8 mouse cellular contexts compared by ENCODE assay signal in the genomic region with DNA sequence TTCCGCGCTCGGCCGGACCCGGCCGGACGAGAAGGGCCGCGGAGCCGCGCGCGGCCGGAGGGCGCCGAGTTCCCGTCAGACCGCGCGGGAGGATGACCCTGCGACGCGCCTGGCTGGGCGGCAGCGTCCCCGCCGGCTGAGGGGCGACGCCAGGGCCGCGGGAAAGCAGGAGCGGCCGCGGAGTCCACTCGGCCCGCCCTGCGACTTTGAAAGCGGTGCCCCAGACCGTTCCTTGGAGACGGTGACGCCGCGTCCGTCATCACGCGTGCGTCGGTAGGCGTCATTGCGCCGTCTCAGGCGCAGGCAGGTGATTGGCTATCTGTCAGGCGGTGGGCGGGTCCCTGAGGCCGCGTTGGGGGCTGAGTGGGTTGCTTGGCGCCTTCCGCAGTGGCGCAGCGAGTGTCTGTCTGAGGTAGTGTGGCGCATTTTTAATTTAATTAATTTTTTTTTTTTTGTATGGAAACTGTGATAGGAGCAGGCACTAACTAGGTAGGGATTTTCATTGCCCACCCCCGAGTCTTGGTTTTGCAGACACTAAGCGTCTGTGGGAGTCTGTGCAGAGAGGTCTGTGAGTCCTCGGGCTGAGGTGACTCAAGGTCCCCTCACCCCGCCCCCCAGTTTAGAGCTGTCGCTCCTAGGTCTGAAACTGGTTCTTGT. TPM values are rescaled to one million over a fixed set of nuclear protein-coding genes. Genes with fewer than 3 reads are reported as not detected.
DNase-seq lines count a peak whose midpoint lies in the region; ATAC-seq and TF ChIP-seq lines count a peak whose summit lies in the region.

TSS of gene Sclt1 (minus strand) at position 237 of the 657 bp plus-strand sequence.
TSS of gene D3Ertd751e (plus strand) at position 334 of the 657 bp plus-strand sequence.

- peak within 1 kb of the TSS; percentile 79 for H3K4me3 ChIP-seq in bone marrow macrophage, adult 2 months (ENCODE audit: insufficient read depth, low read length)
- H3K4me3 ChIP-seq in embryonic fibroblast, embryonic 13.5 days (ENCODE audit: insufficient read depth, low read length): peak within 1 kb of the TSS; percentile 79
- H3K4me3 ChIP-seq in kidney, embryonic 14.5 days (ENCODE audit: low read length): peak within 1 kb of the TSS; percentile 72
- H3K4me3 ChIP-seq in limb, embryonic 15.5 days: peak within 1 kb of the TSS; percentile 64

- under 1% methylated on average over 65 of the region's 66 CpGs for WGBS in kidney, embryonic 14.5 days
- WGBS in limb, embryonic 15.5 days: under 1% methylated on average over 66 of the region's 66 CpGs

- peaks cover 3% of the 10 kb centered on the region for H3K4me1 ChIP-seq in bone marrow macrophage, adult 2 months (ENCODE audit: control insufficient read depth, insufficient read depth, low read length)
- no peaks in the 10 kb centered on the region for H3K4me1 ChIP-seq in embryonic fibroblast, embryonic 13.5 days (ENCODE audit: control insufficient read depth, insufficient read depth, low read length)
- H3K4me1 ChIP-seq in kidney, embryonic 14.5 days (ENCODE audit: control insufficient read depth, insufficient read depth, low read length): peaks cover 10% of the 10 kb centered on the region
- peaks cover 11% of the 10 kb centered on the region for H3K4me1 ChIP-seq in limb, embryonic 15.5 days

- no peaks in the 10 kb centered on the region for H3K27me3 ChIP-seq in kidney, embryonic 14.5 days (ENCODE audit: control insufficient read depth, insufficient read depth, low read length)
- no peaks in the 10 kb centered on the region for H3K27me3 ChIP-seq in limb, embryonic 15.5 days

- TF ChIP-seq POLR2A in bone marrow macrophage, adult 2 months (IDR thresholded peaks at IDR 0.05; ENCODE audit: borderline replicate concordance, low read depth, low read length): no peak
- peak; percentile 65 for TF ChIP-seq POLR2A in embryonic fibroblast, embryonic 13.5 days (IDR thresholded peaks at IDR 0.05; ENCODE audit: low read depth, low read length)

- peak within 1 kb of the TSS; percentile 64 for H3K4me2 ChIP-seq in kidney, embryonic 14.5 days (replicated peaks; ENCODE audit: low read depth, low read length)
- H3K4me2 ChIP-seq in limb, embryonic 15.5 days: peak within 1 kb of the TSS; percentile 60

- H3K36me3 ChIP-seq in kidney, embryonic 14.5 days (ENCODE audit: control insufficient read depth, insufficient read depth, low read length): no peaks in the 10 kb centered on the region
- no peaks in the 10 kb centered on the region for H3K36me3 ChIP-seq in limb, embryonic 15.5 days

- peak within 1 kb of the TSS; percentile 61 for H3K27ac ChIP-seq in bone marrow macrophage, adult 2 months (ENCODE audit: insufficient read depth, low read depth, low read length)
- H3K27ac ChIP-seq in embryonic fibroblast, embryonic 13.5 days (ENCODE audit: insufficient read depth, low read length): peak within 1 kb of the TSS; percentile 23; the same call in 1 of the 2 replicates
- peak within 1 kb of the TSS; percentile 94 for H3K27ac ChIP-seq in kidney, embryonic 14.5 days (ENCODE audit: low read depth, low read length)
- H3K27ac ChIP-seq in limb, embryonic 15.5 days: peak within 1 kb of the TSS; percentile 89

- peak within 1 kb of the TSS; percentile 87 for H3K9ac ChIP-seq in kidney, embryonic 14.5 days (ENCODE audit: low read depth, low read length)
- peak within 1 kb of the TSS; percentile 80 for H3K9ac ChIP-seq in limb, embryonic 15.5 days

- peak; percentile 100 for ATAC-seq in kidney, embryonic 14.5 days (ENCODE audit: low FRiP score, low TSS enrichment)
- ATAC-seq in limb, embryonic 15.5 days (ENCODE audit: insufficient number of reproducible peaks, low FRiP score, low TSS enrichment, low read depth): peak; percentile 100

- peak; percentile 97 for DNase-seq in A20 (ENCODE audit: low read depth, low spot score)
- DNase-seq in heart, adult 9 months (ENCODE audit: low spot score in 2 of 2): peak; percentile 97
- DNase-seq in monocyte, adult 2 months (ENCODE audit: low read depth in 1 of 2, low spot score in 2 of 2): peak; percentile 82 to 92
- DNase-seq in spleen, postnatal 36 days (ENCODE audit: low spot score in 2 of 2): peak; percentile 94 to 96

- no peak for TF ChIP-seq CTCF in bone marrow macrophage, adult 2 months (IDR thresholded peaks at IDR 0.05; ENCODE audit: low read depth, low read length)
- no peak for TF ChIP-seq CTCF in embryonic fibroblast, embryonic 13.5 days (IDR thresholded peaks at IDR 0.05; ENCODE audit: borderline replicate concordance, insufficient read depth, low read length)

- H3K9me3 ChIP-seq in kidney, embryonic 14.5 days (ENCODE audit: control insufficient read depth, low read length): no peaks in the 10 kb centered on the region
- no peaks in the 10 kb centered on the region for H3K9me3 ChIP-seq in limb, embryonic 15.5 days

RNA-seq across cellular contexts. Expression of gene Sclt1, which starts in this region (rescaled TPM):
- polyA plus RNA-seq in bone marrow macrophage, adult 2 months (2012; ENCODE audit: insufficient read depth, insufficient read length, missing spikeins): 10.4 and 12.4 TPM in 2 replicates
- polyA plus RNA-seq in embryonic fibroblast, embryonic 13.5 days (2011; ENCODE audit: insufficient read length, low read depth, missing spikeins): 10.2 and 14.6 TPM in 2 replicates
- 28.2 and 29.7 TPM in 2 replicates for polyA plus RNA-seq in kidney, embryonic 14.5 days (2014; fragmentation: Nextera tagmentation; extraction: Ambion mirVana)
- polyA plus RNA-seq in limb, embryonic 15.5 days (2015; fragmentation: Nextera tagmentation; extraction: Ambion mirVana): 15.1 and 17.5 TPM in 2 replicates

RNA-seq across cellular contexts. Expression of gene D3Ertd751e, which starts in this region (rescaled TPM):
- polyA plus RNA-seq in bone marrow macrophage, adult 2 months (2012; ENCODE audit: insufficient read depth, insufficient read length, missing spikeins): 5.9 and 9.1 TPM in 2 replicates
- 5.3 and 8.5 TPM in 2 replicates for polyA plus RNA-seq in embryonic fibroblast, embryonic 13.5 days (2011; ENCODE audit: insufficient read length, low read depth, missing spikeins)
- polyA plus RNA-seq in kidney, embryonic 14.5 days (2014; fragmentation: Nextera tagmentation; extraction: Ambion mirVana): 17.6 and 20.1 TPM in 2 replicates
- 11.7 and 13.1 TPM in 2 replicates for polyA plus RNA-seq in limb, embryonic 15.5 days (2015; fragmentation: Nextera tagmentation; extraction: Ambion mirVana)

Comparison
In these comparisons a context has a peak if more than half of its experiments do, and no peak if none do; other contexts are left out.
1. Peak in every context shown above with its lines: DNase-seq, ATAC-seq, H3K4me3 ChIP-seq and H3K27ac ChIP-seq.
2. H3K27ac ChIP-seq: peak in every context shown above with its lines; median percentile 94 in kidney, embryonic 14.5 days; 89 in limb, embryonic 15.5 days; 61 in bone marrow macrophage, adult 2 months; 23 in embryonic fibroblast, embryonic 13.5 days.